Mouse (Mus musculus) heart, adult 2 months (tissue): ENCODE results near the gene Pkd1l1. TPM values are rescaled to one million over a fixed set of nuclear protein-coding genes. Genes with fewer than 3 reads are reported as not detected.

Source experiments
- DNase-seq, 2 experiments: peaks; one replicate each; pipeline ENCODE4 v3.0.0; 2021
- H3K27ac ChIP-seq: fragments of 200-600 bp; 2 replicates; pipeline ENCODE4 v1.8.1; 2022
- H3K27me3 ChIP-seq: fragments of 200-500 bp; 2 replicates; pipeline ENCODE4 v1.6.1; 2012; ENCODE audit warnings: mild to moderate bottlenecking, low read length, inconsistent platforms, mixed read lengths; ENCODE audit not compliant: control insufficient read depth, insufficient read depth
- H3K36me3 ChIP-seq: fragments of 200-500 bp; 2 replicates; pipeline ENCODE4 v1.6.1; 2012; ENCODE audit warnings: low read length, inconsistent platforms; ENCODE audit not compliant: control insufficient read depth, insufficient read depth
- H3K4me1 ChIP-seq: fragments of 200-500 bp; 2 replicates; pipeline ENCODE4 v1.6.1; 2011; ENCODE audit warnings: low read length; ENCODE audit not compliant: control insufficient read depth, insufficient read depth
- H3K4me3 ChIP-seq: fragments of 200-600 bp; 2 replicates; pipeline ENCODE4 v1.8.1; 2022
- H3K79me2 ChIP-seq: fragments of 200-500 bp; replicated peaks from 2 replicates; pipeline ENCODE4 v1.6.1; 2012; ENCODE audit warnings: mild to moderate bottlenecking, inconsistent platforms, low read length, moderate library complexity, mixed read lengths; ENCODE audit not compliant: control insufficient read depth, insufficient read depth
- H3K9ac ChIP-seq: fragments of 200-500 bp; 2 replicates; pipeline ENCODE4 v1.6.1; 2012; ENCODE audit warnings: low read depth, mild to moderate bottlenecking, control low read depth, inconsistent platforms, low read length, mixed read lengths
- CTCF ChIP-seq: fragments of 200-600 bp; IDR thresholded peaks from 2 replicates; pipeline ENCODE4 v1.8.1; 2022; ENCODE audit warnings: antibody characterized with exemption, mild to moderate bottlenecking, moderate library complexity
- EP300 ChIP-seq: fragments of 200-500 bp; IDR thresholded peaks from 2 replicates; pipeline ENCODE4 v1.6.1; 2011; ENCODE audit warnings: low read depth, low read length, control low read depth; ENCODE audit not compliant: insufficient read depth
- POLR2A ChIP-seq: fragments of 200-500 bp; IDR thresholded peaks from 2 replicates; pipeline ENCODE4 v1.6.1; 2011; ENCODE audit warnings: mild to moderate bottlenecking, low read depth, low read length, control low read depth; ENCODE audit not compliant: insufficient read depth
- WGBS: fragments of 180-500 bp; shearing (Covaris S2); methylation state at CpG from one replicate; pipeline ENCODE4 v1.1.7; 2018; 5-methylcytosine and 5-hydroxymethylcytosine counted together
- intact Hi-C: fragments of 180-260 bp; cut with DNase I; formaldehyde crosslinking; loops from one replicate; pipeline ENCODE4 v1.15.1; 2025
- polyA plus RNA-seq: library from polyadenylated mRNA; depleted of rRNA; stranded (reverse); fragments of >200 nt; gene quantifications from 2 replicates; pipeline ENCODE4 v1.2.3, GENCODE M21; 2012
- total RNA-seq, 2 experiments: library from RNA; stranded (reverse); gene quantifications; 2 replicates each; pipeline ENCODE4 v1.2.3; 2021

Pkd1l1 gene
- total and polyA plus RNA-seq, 3 experiments = 0.25 to 0.27 TPM; not detected in 1

DNA sequence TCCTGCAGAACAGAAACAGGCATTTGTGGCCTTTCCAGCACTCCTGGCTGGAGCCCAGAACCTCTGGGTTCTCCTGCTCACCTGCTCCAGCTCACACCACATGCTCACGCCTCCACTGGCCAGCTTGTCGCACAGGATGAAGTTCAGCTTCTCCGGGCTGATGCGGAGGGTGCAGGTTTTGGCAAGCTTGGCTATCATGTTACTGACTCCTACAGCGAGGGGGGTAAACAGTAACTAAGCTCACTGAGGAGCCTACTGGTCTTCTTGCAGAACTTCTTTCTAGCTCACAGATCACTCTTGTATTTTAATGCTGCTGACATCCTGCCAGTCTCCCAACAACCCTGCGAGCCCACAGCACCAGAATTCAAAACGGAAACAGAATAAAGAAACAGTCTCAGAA is 37.4 kb upstream of the Pkd1l1 start:
- H3K36me3 ChIP-seq = peaks cover 3% of the 10 kb centered on the region; the same call in 1 of the 2 replicates
- intact Hi-C loops = loop anchor here (5.0 kb wide), 1 partner anchor 37 kb away; the partner anchor contains the start of genes Gm11992 and Sun3
- H3K4me1 ChIP-seq = no peaks in the 10 kb centered on the region
- no peaks in the 10 kb centered on the region for H3K27me3 ChIP-seq
- WGBS = 0% methylated on average over 7 of the region's 7 CpGs
- H3K79me2 ChIP-seq = no peaks in the 10 kb centered on the region; the same call in 1 of the 2 replicates
- peak overlapping the region; percentile 85 for H3K4me3 ChIP-seq
- peak overlapping the region; percentile 98 for H3K9ac ChIP-seq
- no peak for DNase-seq
- H3K27ac ChIP-seq = peak overlapping the region; percentile 91
- no peak for TF ChIP-seq POLR2A
- TF ChIP-seq CTCF = no peak
- TF ChIP-seq EP300 = no peak

DNA sequence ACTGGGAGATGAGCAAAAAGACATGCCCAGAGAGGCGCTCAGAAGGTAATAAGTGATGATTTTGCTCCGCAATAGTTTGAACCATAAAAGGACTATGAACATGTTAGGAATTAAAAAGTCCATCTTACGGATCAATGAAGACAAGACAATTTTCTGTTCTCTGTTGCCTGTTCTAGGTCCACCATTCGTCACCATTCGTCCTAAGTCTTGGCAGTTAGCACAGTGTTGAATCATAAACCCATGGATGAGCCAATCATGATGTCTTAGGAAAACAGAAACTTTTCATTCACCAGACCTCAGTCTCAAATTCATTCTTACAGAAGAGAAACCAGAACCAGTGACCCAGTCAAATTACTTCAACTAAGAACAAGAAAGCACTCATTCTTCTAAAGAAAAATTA is 35.7 kb upstream of the Pkd1l1 start:
- WGBS = 93% methylated on average over 5 of the region's 5 CpGs
- TF ChIP-seq POLR2A (no peak), CTCF (no peak), EP300 (no peak)
- Histone ChIP-seq H3K4me1 (no peaks in the 10 kb centered on the region), H3K9ac (no peak overlapping the region), H3K27ac (no peak overlapping the region), H3K36me3 (peaks cover 3% of the 10 kb centered on the region; the same call in 1 of the 2 replicates), H3K27me3 (no peaks in the 10 kb centered on the region), H3K79me2 (no peaks in the 10 kb centered on the region; the same call in 1 of the 2 replicates), H3K4me3 (no peak overlapping the region)
- intact Hi-C loops = no loop called here
- DNase-seq = no peak

DNA sequence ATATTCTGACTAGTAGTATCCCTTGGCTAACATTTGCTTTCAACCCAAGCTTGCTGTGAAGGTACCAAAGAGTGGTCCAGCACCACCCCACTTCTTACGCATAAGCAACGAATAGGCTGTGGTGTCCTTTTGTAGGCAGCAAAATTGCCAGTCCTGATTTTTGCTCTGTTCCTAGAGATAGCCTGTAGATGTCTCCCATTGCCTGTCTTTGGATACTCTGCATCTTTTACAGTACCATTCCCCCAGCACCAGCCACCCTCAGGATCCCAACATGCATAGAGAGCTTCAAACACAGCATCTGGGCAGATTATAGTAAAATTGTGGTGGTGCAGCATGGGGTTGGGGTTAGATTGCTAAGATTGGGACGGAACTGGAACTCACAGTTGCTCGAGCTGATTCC is 15.0 kb upstream of the Pkd1l1 start:
- intact Hi-C loops = no loop called here
- Histone ChIP-seq H3K36me3 (no peaks in the 10 kb centered on the region), H3K4me3 (no peak overlapping the region), H3K27me3 (no peaks in the 10 kb centered on the region), H3K27ac (no peak overlapping the region), H3K79me2 (no peaks in the 10 kb centered on the region), H3K4me1 (no peaks in the 10 kb centered on the region; the same call in 1 of the 2 replicates), H3K9ac (no peak overlapping the region)
- 72% methylated on average over 4 of the region's 4 CpGs for WGBS
- TF ChIP-seq POLR2A = no peak
- TF ChIP-seq CTCF = peak; percentile 23
- DNase-seq = no peak

DNA sequence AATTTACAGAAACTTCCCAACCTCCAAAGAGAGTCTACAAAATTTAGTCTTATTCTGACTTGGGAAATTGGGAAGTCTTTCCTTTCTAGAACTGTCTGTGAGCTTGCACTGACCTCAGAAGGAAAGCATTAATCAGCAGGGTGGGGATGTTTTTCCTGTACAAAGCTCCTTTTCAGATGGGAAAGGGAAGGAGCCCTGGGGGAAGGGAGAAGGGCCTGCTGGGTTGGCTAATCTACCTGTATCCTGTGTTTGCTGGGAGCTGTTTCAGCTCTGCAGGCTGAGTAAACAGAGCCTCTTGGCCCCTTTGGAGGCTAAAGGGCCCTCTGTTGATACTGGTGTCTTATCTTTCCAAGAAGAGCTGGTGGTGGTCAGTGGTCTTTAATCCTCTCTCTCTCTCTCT is 13.0 kb upstream of the Pkd1l1 start:
- Histone ChIP-seq H3K9ac (no peak overlapping the region), H3K27ac (peak overlapping the region; percentile 33; the same call in 1 of the 2 replicates), H3K4me1 (no peaks in the 10 kb centered on the region; the same call in 1 of the 2 replicates), H3K79me2 (no peaks in the 10 kb centered on the region), H3K36me3 (no peaks in the 10 kb centered on the region), H3K27me3 (no peaks in the 10 kb centered on the region), H3K4me3 (no peak overlapping the region)
- intact Hi-C loops = no loop called here
- no peak for TF ChIP-seq CTCF
- TF ChIP-seq EP300 = no peak
- TF ChIP-seq POLR2A = no peak
- peak in 1 of 2 experiments; percentile 5 for DNase-seq

GRCm38 (mm10) chr11:8983237-8983861 is 10.3 kb upstream of the Pkd1l1 start:
- Histone ChIP-seq H3K79me2 (no peaks in the 10 kb centered on the region), H3K27me3 (no peaks in the 10 kb centered on the region), H3K4me1 (no peaks in the 10 kb centered on the region; the same call in 1 of the 2 replicates), H3K4me3 (no peak overlapping the region), H3K36me3 (no peaks in the 10 kb centered on the region), H3K27ac (no peak overlapping the region), H3K9ac (no peak overlapping the region)
- intact Hi-C loops = loop anchor here (1.0 to 2.0 kb wide), 2 partner anchors 143 to 153 kb away; no protein-coding TSS in a partner anchor
- TF ChIP-seq POLR2A (no peak), EP300 (0 out of 2 replicates have a peak, but pooled peaks have one; percentile 18), CTCF (peak; percentile 95)
- peak; percentile 42 to 73 for DNase-seq
- 41% methylated on average over 6 of the region's 6 CpGs for WGBS

- Histone ChIP-seq H3K4me1 (no peaks in the 10 kb centered on the region), H3K36me3 (no peaks in the 10 kb centered on the region), H3K9ac (no peak overlapping the region), H3K27ac (no peak overlapping the region), H3K4me3 (no peak overlapping the region), H3K27me3 (no peaks in the 10 kb centered on the region), H3K79me2 (no peaks in the 10 kb centered on the region)
- no peak for TF ChIP-seq POLR2A
- TF ChIP-seq CTCF = no peak
- no peak for TF ChIP-seq EP300
- intact Hi-C loops = no loop called here
- no peak for DNase-seq
- 76% methylated on average over 4 of the region's 4 CpGs for WGBS
Observed at GRCm38 (mm10) chr11:8978154-8978553, 5.1 kb upstream of the Pkd1l1 start.
